Mouse (Mus musculus): ENCODE measurements around the gene Eif2b2. TPM values are rescaled to one million over a fixed set of nuclear protein-coding genes. Genes with fewer than 3 reads are reported as not detected.

Eif2b2 gene
- 33.5 TPM for polyA plus RNA-seq (2014; fragmentation: Illumina TruSeq; extraction: RNeasy Lipid Tissue Mini Kit (QIAGEN cat#74804); ENCODE audit: low read depth, low replicate concordance)

DNA sequence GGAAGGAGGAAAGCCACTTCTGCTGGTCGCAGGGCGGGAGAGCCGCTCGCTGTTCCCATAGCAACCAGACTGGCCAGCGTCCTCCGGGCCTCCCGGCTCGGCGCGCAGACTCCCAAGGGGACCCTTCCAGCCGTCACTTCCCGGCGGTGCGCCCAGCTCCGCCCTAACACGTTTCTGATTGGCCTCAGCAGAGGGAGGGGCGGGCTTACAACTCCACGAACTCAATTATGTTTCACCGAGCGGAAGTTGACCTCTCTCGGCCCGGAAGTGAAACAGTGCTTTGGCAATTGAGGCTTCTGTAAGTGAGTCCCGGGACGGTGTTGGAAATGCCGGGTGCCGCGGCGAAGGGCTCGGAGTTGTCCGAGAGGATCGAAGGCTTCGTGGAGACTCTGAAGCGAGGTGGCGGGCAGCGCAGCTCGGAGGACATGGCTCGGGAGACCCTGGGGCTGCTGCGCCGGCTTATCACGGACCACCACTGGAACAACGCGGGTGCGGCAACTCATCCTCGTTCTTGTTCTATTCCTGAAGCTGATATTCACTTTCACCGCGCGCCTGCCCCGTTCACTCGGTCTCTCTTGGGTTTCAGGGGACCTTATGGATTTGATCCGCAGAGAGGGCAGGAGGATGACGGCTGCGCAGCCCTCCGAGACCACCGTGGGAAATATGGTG, at the start of gene Eif2b2:
Eif2b2 (plus strand) TSS at position 246 of the 669 bp plus-strand sequence.

DNA sequence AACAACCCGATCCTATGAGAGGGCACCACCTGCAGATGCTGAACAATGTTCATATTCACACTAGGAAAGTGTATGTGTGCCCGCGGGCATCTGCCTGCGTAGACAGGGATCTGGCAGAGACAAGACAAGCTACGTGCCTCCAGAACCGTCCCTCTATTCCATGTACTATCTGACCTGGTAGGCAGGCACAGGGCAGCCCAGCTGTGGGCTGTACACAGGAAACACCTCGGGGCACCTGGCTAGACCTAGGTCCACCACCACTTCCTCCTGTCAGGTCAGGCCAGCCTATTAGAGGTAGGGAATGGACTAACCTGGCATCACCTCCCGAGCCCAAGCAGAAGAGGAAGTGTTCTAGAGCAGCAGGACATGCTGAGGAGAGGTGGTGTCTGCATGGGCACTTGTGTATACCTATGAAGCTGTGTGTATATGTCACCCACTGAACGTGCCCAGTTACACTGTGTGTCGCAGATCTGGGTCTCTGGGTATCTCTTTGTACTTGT, 41.5 kb upstream of the Eif2b2 start, which contains the start of gene Pgf:
Pgf (minus strand) TSS at position 51 of the 500 bp plus-strand sequence.

DNA sequence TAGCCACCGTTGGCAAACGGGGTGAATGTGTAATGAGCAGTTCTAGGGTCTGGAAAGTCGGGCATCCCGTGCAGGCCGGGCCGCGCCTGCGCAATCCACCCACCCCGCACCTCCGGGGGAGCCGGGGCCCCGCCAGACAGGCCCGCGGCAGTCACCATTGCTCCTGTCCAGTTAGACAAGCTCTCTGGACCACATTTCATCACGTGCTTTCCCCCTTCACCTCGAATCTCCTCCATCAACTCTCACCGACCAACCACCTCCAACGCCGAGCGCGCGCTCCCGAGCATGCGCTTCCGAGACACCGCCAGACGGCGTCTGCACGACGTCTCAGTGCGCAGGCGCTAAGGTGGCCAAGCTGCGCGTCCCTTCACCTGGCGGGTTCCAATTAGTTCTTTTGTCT, 51.0 kb downstream of the Eif2b2 start, which contains the start of gene Mlh3:
Mlh3 (minus strand) TSS at position 281 of the 400 bp plus-strand sequence.

Other genes with a start within 250 kb of the Eif2b2 start
- gene Fcf1, start 248.6 kb upstream of the Eif2b2 start, polyA plus RNA-seq (2014; fragmentation: Illumina TruSeq; extraction: RNeasy Lipid Tissue Mini Kit (QIAGEN cat#74804); ENCODE audit: low read depth, low replicate concordance), result 53.0 TPM
- gene Arel1, start 248.6 kb upstream of the Eif2b2 start, polyA plus RNA-seq (2014; fragmentation: Illumina TruSeq; extraction: RNeasy Lipid Tissue Mini Kit (QIAGEN cat#74804); ENCODE audit: low read depth, low replicate concordance), result 31.0 TPM
- 23.5 TPM for gene Ylpm1, start 223.2 kb upstream of the Eif2b2 start, polyA plus RNA-seq (2014; fragmentation: Illumina TruSeq; extraction: RNeasy Lipid Tissue Mini Kit (QIAGEN cat#74804); ENCODE audit: low read depth, low replicate concordance)
- 2.2 TPM for gene Prox2, start 108.7 kb upstream of the Eif2b2 start, polyA plus RNA-seq (2014; fragmentation: Illumina TruSeq; extraction: RNeasy Lipid Tissue Mini Kit (QIAGEN cat#74804); ENCODE audit: low read depth, low replicate concordance)
- 505 TPM for gene Dlst, start 108.6 kb upstream of the Eif2b2 start, polyA plus RNA-seq (2014; fragmentation: Illumina TruSeq; extraction: RNeasy Lipid Tissue Mini Kit (QIAGEN cat#74804); ENCODE audit: low read depth, low replicate concordance)
- 1.9 TPM for gene Rps6kl1, start 68.2 kb upstream of the Eif2b2 start, polyA plus RNA-seq (2014; fragmentation: Illumina TruSeq; extraction: RNeasy Lipid Tissue Mini Kit (QIAGEN cat#74804); ENCODE audit: low read depth, low replicate concordance)
- 5.2 TPM for gene Pgf, start 41.7 kb upstream of the Eif2b2 start, polyA plus RNA-seq (2014; fragmentation: Illumina TruSeq; extraction: RNeasy Lipid Tissue Mini Kit (QIAGEN cat#74804); ENCODE audit: low read depth, low replicate concordance)
- gene Mlh3, start 51.1 kb downstream of the Eif2b2 start, polyA plus RNA-seq (2014; fragmentation: Illumina TruSeq; extraction: RNeasy Lipid Tissue Mini Kit (QIAGEN cat#74804); ENCODE audit: low read depth, low replicate concordance), result 9.8 TPM
- 37.1 TPM for gene Acyp1, start 69.0 kb downstream of the Eif2b2 start, polyA plus RNA-seq (2014; fragmentation: Illumina TruSeq; extraction: RNeasy Lipid Tissue Mini Kit (QIAGEN cat#74804); ENCODE audit: low read depth, low replicate concordance)
- gene Zc2hc1c, start 69.1 kb downstream of the Eif2b2 start, polyA plus RNA-seq (2014; fragmentation: Illumina TruSeq; extraction: RNeasy Lipid Tissue Mini Kit (QIAGEN cat#74804); ENCODE audit: low read depth, low replicate concordance), result 1.8 TPM
- 88.3 TPM for gene Nek9, start 119.9 kb downstream of the Eif2b2 start, polyA plus RNA-seq (2014; fragmentation: Illumina TruSeq; extraction: RNeasy Lipid Tissue Mini Kit (QIAGEN cat#74804); ENCODE audit: low read depth, low replicate concordance)
- 181 TPM for gene Tmed10, start 155.4 kb downstream of the Eif2b2 start, polyA plus RNA-seq (2014; fragmentation: Illumina TruSeq; extraction: RNeasy Lipid Tissue Mini Kit (QIAGEN cat#74804); ENCODE audit: low read depth, low replicate concordance)